Mouse (Mus musculus) bone marrow macrophage, adult 2 months (primary cell): ENCODE results near the gene Bspry.

ENCODE experiments used
- CTCF ChIP-seq: IDR thresholded peaks from 2 replicates; pipeline ENCODE4 v1.5.1; 2012; ENCODE audit warnings: low read depth, mild to moderate bottlenecking, low read length, moderate library complexity
- POLR2A ChIP-seq: IDR thresholded peaks from 2 replicates; pipeline ENCODE4 v1.6.1; 2012; ENCODE audit warnings: mild to moderate bottlenecking, low read depth, low read length, borderline replicate concordance

GRCm38 (mm10) chr4:62526256-62526655 is 46.4 kb downstream of the Bspry start:
- no peak for TF ChIP-seq CTCF
- TF ChIP-seq POLR2A: no peak
